Mouse (Mus musculus): ENCODE results near the gene Zim1. TPM values are rescaled to one million over a fixed set of nuclear protein-coding genes. Genes with fewer than 3 reads are reported as not detected.

Gene Zim1
- polyA plus RNA-seq, 1 experiment from 2014 or later = 2.9 TPM

GRCm38 (mm10) chr7:6685511-6685910 is 10.7 kb downstream of the Zim1 start:
- no peaks in the 10 kb centered on the region for H3K9me3 ChIP-seq (replicated peaks; ENCODE audit: control insufficient read depth, low read length)
- no peaks in the 10 kb centered on the region for H3K27me3 ChIP-seq (ENCODE audit: control insufficient read depth, insufficient read depth, low read length)
- no peak overlapping the region for H3K9ac ChIP-seq (replicated peaks; ENCODE audit: low read length)
- 93% methylated on average over 6 of the region's 6 CpGs for WGBS
- no peak overlapping the region for H3K4me2 ChIP-seq (ENCODE audit: low read depth, low read length)
- no peak overlapping the region for H3K4me3 ChIP-seq (ENCODE audit: low read depth, low read length)
- H3K4me1 ChIP-seq (ENCODE audit: control insufficient read depth, insufficient read depth, low read length) = no peaks in the 10 kb centered on the region
- no peaks in the 10 kb centered on the region for H3K36me3 ChIP-seq (replicated peaks; ENCODE audit: control insufficient read depth, insufficient read depth, low read depth, low read length)
- DNase-seq (ENCODE audit: low spot score) (no peak), ATAC-seq (replicated peaks; ENCODE audit: insufficient number of reproducible peaks, low FRiP score, low TSS enrichment, low read depth) (no peak)
- no peak overlapping the region for H3K27ac ChIP-seq (replicated peaks; ENCODE audit: low read depth, low read length)

- Histone ChIP-seq H3K9me3 (replicated peaks; ENCODE audit: control insufficient read depth, low read length) (no peaks in the 10 kb centered on the region), H3K27ac (replicated peaks; ENCODE audit: low read depth, low read length) (no peak overlapping the region), H3K27me3 (ENCODE audit: control insufficient read depth, insufficient read depth, low read length) (no peaks in the 10 kb centered on the region), H3K4me3 (ENCODE audit: low read depth, low read length) (no peak overlapping the region), H3K4me2 (ENCODE audit: low read depth, low read length) (no peak overlapping the region), H3K4me1 (ENCODE audit: control insufficient read depth, insufficient read depth, low read length) (no peaks in the 10 kb centered on the region), H3K36me3 (replicated peaks; ENCODE audit: control insufficient read depth, insufficient read depth, low read depth, low read length) (no peaks in the 10 kb centered on the region), H3K9ac (replicated peaks; ENCODE audit: low read length) (no peak overlapping the region)
- ATAC-seq (replicated peaks; ENCODE audit: insufficient number of reproducible peaks, low FRiP score, low TSS enrichment, low read depth) = no peak
- WGBS = 78% methylated on average over 3 of the region's 3 CpGs
- DNase-seq (ENCODE audit: low spot score) = no peak
Measured at GRCm38 (mm10) chr7:6666726-6667125, 29.5 kb downstream of the Zim1 start.

DNA sequence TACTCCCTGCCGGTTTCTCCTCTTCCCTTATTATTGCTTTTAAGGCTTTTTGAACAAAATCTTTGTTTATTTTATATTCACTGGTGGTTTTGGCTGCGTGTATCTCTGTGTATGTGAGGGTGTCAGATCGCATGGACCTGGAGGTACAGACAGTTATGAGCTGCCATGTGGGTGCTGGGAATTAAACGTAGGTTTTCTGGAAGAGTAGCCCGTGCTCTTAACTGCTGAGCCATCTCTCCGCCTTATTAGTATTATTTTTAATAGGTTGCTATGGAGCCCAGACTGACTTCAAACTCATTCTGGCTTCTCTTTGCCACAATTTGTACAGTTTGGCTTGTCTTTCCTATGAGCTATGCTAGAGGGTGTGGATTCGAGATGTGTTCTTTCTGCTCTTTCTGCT is 32.8 kb downstream of the Zim1 start:
- Histone ChIP-seq H3K4me1 (ENCODE audit: control insufficient read depth, insufficient read depth, low read length) (no peaks in the 10 kb centered on the region), H3K36me3 (replicated peaks; ENCODE audit: control insufficient read depth, insufficient read depth, low read depth, low read length) (no peaks in the 10 kb centered on the region), H3K9me3 (replicated peaks; ENCODE audit: control insufficient read depth, low read length) (no peaks in the 10 kb centered on the region), H3K27ac (replicated peaks; ENCODE audit: low read depth, low read length) (no peak overlapping the region), H3K4me3 (ENCODE audit: low read depth, low read length) (no peak overlapping the region), H3K27me3 (ENCODE audit: control insufficient read depth, insufficient read depth, low read length) (no peaks in the 10 kb centered on the region), H3K9ac (replicated peaks; ENCODE audit: low read length) (no peak overlapping the region), H3K4me2 (ENCODE audit: low read depth, low read length) (no peak overlapping the region)
- 67% methylated on average over 7 of the region's 7 CpGs for WGBS
- DNase-seq (ENCODE audit: low spot score) (no peak), ATAC-seq (replicated peaks; ENCODE audit: insufficient number of reproducible peaks, low FRiP score, low TSS enrichment, low read depth) (no peak)

- Histone ChIP-seq H3K9me3 (replicated peaks; ENCODE audit: control insufficient read depth, low read length) (no peaks in the 10 kb centered on the region; the same call in 1 of the 2 replicates), H3K4me3 (ENCODE audit: low read depth, low read length) (no peak overlapping the region), H3K36me3 (replicated peaks; ENCODE audit: control insufficient read depth, insufficient read depth, low read depth, low read length) (no peaks in the 10 kb centered on the region), H3K27ac (replicated peaks; ENCODE audit: low read depth, low read length) (no peak overlapping the region), H3K4me1 (ENCODE audit: control insufficient read depth, insufficient read depth, low read length) (no peaks in the 10 kb centered on the region), H3K27me3 (ENCODE audit: control insufficient read depth, insufficient read depth, low read length) (no peaks in the 10 kb centered on the region), H3K4me2 (ENCODE audit: low read depth, low read length) (no peak overlapping the region), H3K9ac (replicated peaks; ENCODE audit: low read length) (no peak overlapping the region)
- DNase-seq (ENCODE audit: low spot score) = peak; percentile 76
- 34% methylated on average over 2 of the region's 2 CpGs for WGBS
- peak; percentile 63; the same call in 1 of the 2 replicates for ATAC-seq (replicated peaks; ENCODE audit: insufficient number of reproducible peaks, low FRiP score, low TSS enrichment, low read depth)
Measured at GRCm38 (mm10) chr7:6659605-6660004, 36.6 kb downstream of the Zim1 start.

DNA sequence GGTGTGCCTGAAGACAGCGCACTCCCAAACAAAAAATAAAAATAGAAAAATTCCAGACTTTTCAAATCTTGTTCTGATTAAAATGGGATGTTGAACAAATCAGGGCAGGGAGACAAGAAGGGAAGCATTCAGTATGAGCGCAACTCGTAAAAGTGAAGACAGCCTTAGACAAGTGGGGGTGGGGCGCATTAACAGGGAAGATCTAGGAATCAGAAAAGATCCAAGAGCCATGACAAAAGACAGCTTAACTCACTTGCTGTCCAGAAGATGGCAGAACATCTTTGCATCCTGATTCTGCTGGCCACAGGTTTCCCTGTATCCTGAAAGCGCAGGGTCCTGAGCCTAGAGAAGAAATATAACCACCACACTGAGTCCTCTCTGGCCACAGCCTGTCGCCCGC is 37.6 kb downstream of the Zim1 start:
- no peak overlapping the region for H3K27ac ChIP-seq (replicated peaks; ENCODE audit: low read depth, low read length)
- no peak for ATAC-seq (replicated peaks; ENCODE audit: insufficient number of reproducible peaks, low FRiP score, low TSS enrichment, low read depth)
- no peaks in the 10 kb centered on the region for H3K27me3 ChIP-seq (ENCODE audit: control insufficient read depth, insufficient read depth, low read length)
- DNase-seq (ENCODE audit: low spot score) = no peak
- H3K4me1 ChIP-seq (ENCODE audit: control insufficient read depth, insufficient read depth, low read length) = no peaks in the 10 kb centered on the region
- WGBS = 92% methylated on average over 7 of the region's 7 CpGs
- no peak overlapping the region for H3K4me3 ChIP-seq (ENCODE audit: low read depth, low read length)
- no peaks in the 10 kb centered on the region for H3K36me3 ChIP-seq (replicated peaks; ENCODE audit: control insufficient read depth, insufficient read depth, low read depth, low read length)
- no peak overlapping the region for H3K9ac ChIP-seq (replicated peaks; ENCODE audit: low read length)
- no peaks in the 10 kb centered on the region; the same call in 1 of the 2 replicates for H3K9me3 ChIP-seq (replicated peaks; ENCODE audit: control insufficient read depth, low read length)
- H3K4me2 ChIP-seq (ENCODE audit: low read depth, low read length) = no peak overlapping the region

- Histone ChIP-seq H3K27ac (replicated peaks; ENCODE audit: low read depth, low read length) (no peak overlapping the region), H3K27me3 (ENCODE audit: control insufficient read depth, insufficient read depth, low read length) (no peaks in the 10 kb centered on the region), H3K4me3 (ENCODE audit: low read depth, low read length) (no peak overlapping the region), H3K9me3 (replicated peaks; ENCODE audit: control insufficient read depth, low read length) (no peaks in the 10 kb centered on the region; the same call in 1 of the 2 replicates), H3K9ac (replicated peaks; ENCODE audit: low read length) (no peak overlapping the region), H3K36me3 (replicated peaks; ENCODE audit: control insufficient read depth, insufficient read depth, low read depth, low read length) (no peaks in the 10 kb centered on the region), H3K4me2 (ENCODE audit: low read depth, low read length) (no peak overlapping the region), H3K4me1 (ENCODE audit: control insufficient read depth, insufficient read depth, low read length) (no peaks in the 10 kb centered on the region)
- DNase-seq (ENCODE audit: low spot score) (no peak), ATAC-seq (replicated peaks; ENCODE audit: insufficient number of reproducible peaks, low FRiP score, low TSS enrichment, low read depth) (no peak)
- WGBS = 80% methylated on average over 5 of the region's 5 CpGs
Measured at GRCm38 (mm10) chr7:6652151-6652550, 44.1 kb downstream of the Zim1 start.

- H3K4me2 ChIP-seq (ENCODE audit: low read depth, low read length) = no peak overlapping the region
- WGBS = 72% methylated on average over 7 of the region's 7 CpGs
Measured at GRCm38 (mm10) chr7:6651221-6651620, 45.0 kb downstream of the Zim1 start.

GRCm38 (mm10) chr7:6650526-6650925 is 45.7 kb downstream of the Zim1 start:
- Histone ChIP-seq H3K9ac (replicated peaks; ENCODE audit: low read length) (no peak overlapping the region), H3K4me2 (ENCODE audit: low read depth, low read length) (no peak overlapping the region), H3K4me1 (ENCODE audit: control insufficient read depth, insufficient read depth, low read length) (no peaks in the 10 kb centered on the region), H3K36me3 (replicated peaks; ENCODE audit: control insufficient read depth, insufficient read depth, low read depth, low read length) (no peaks in the 10 kb centered on the region), H3K9me3 (replicated peaks; ENCODE audit: control insufficient read depth, low read length) (no peaks in the 10 kb centered on the region; the same call in 1 of the 2 replicates), H3K27me3 (ENCODE audit: control insufficient read depth, insufficient read depth, low read length) (no peaks in the 10 kb centered on the region), H3K27ac (replicated peaks; ENCODE audit: low read depth, low read length) (no peak overlapping the region), H3K4me3 (ENCODE audit: low read depth, low read length) (no peak overlapping the region)
- 89% methylated on average over 9 of the region's 9 CpGs for WGBS
- DNase-seq (ENCODE audit: low spot score) (no peak), ATAC-seq (replicated peaks; ENCODE audit: insufficient number of reproducible peaks, low FRiP score, low TSS enrichment, low read depth) (no peak)

More at GRCm38 (mm10) chr7:6651221-6651620, 45.0 kb downstream of the Zim1 start:
- no peak overlapping the region for H3K4me3 ChIP-seq (ENCODE audit: low read depth, low read length)
- H3K4me1 ChIP-seq (ENCODE audit: control insufficient read depth, insufficient read depth, low read length) = no peaks in the 10 kb centered on the region
- no peaks in the 10 kb centered on the region; the same call in 1 of the 2 replicates for H3K9me3 ChIP-seq (replicated peaks; ENCODE audit: control insufficient read depth, low read length)
- no peaks in the 10 kb centered on the region for H3K36me3 ChIP-seq (replicated peaks; ENCODE audit: control insufficient read depth, insufficient read depth, low read depth, low read length)
- H3K27ac ChIP-seq (replicated peaks; ENCODE audit: low read depth, low read length) = no peak overlapping the region
- no peak for ATAC-seq (replicated peaks; ENCODE audit: insufficient number of reproducible peaks, low FRiP score, low TSS enrichment, low read depth)
- H3K27me3 ChIP-seq (ENCODE audit: control insufficient read depth, insufficient read depth, low read length) = no peaks in the 10 kb centered on the region
- no peak for DNase-seq (ENCODE audit: low spot score)
- no peak overlapping the region for H3K9ac ChIP-seq (replicated peaks; ENCODE audit: low read length)
